Mouse (Mus musculus): ENCODE results near the gene Med19.

DNA sequence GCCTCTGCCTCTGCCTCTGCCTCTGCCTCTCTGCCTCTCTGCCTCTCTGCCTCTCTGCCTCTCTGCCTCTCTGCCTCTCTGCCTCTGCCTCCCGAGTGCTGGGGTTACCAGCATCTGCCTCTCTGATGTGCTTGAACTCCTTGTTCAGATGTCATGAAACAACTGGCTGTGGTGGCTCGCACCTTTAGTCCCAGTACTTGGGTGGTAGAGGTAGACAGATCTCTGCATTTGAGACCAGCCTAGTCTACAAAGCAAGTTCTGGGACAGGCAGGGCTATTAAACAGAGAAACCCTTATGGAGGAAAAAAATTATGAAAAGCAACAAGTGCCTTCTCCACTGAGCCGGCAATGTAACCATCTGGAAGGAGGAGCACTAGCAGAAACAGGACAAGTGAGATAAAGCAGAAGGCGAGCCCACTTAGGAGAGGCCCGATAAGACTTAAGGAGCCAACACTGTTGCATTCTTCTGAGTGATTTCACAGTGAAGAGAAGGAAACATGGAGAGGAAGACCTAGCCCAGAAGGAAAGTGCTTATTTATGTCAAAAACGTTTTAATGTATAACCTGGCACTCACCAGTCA, 4.5 kb downstream of the Med19 start:
- TF ChIP-seq CTCF (IDR thresholded peaks at IDR 0.05; ENCODE audit: control insufficient read depth, insufficient read depth, insufficient read length): no peak
- no peak for TF ChIP-seq MYOG (IDR thresholded peaks at IDR 0.05; ENCODE audit: control insufficient read depth, extremely low read depth, insufficient read length)
- no peak for TF ChIP-seq MAX (IDR thresholded peaks at IDR 0.05)
- TF ChIP-seq USF1 (IDR thresholded peaks at IDR 0.05; ENCODE audit: low read depth): no peak
